1 mouse cellular context compared by ENCODE assay signal in the genomic region with DNA sequence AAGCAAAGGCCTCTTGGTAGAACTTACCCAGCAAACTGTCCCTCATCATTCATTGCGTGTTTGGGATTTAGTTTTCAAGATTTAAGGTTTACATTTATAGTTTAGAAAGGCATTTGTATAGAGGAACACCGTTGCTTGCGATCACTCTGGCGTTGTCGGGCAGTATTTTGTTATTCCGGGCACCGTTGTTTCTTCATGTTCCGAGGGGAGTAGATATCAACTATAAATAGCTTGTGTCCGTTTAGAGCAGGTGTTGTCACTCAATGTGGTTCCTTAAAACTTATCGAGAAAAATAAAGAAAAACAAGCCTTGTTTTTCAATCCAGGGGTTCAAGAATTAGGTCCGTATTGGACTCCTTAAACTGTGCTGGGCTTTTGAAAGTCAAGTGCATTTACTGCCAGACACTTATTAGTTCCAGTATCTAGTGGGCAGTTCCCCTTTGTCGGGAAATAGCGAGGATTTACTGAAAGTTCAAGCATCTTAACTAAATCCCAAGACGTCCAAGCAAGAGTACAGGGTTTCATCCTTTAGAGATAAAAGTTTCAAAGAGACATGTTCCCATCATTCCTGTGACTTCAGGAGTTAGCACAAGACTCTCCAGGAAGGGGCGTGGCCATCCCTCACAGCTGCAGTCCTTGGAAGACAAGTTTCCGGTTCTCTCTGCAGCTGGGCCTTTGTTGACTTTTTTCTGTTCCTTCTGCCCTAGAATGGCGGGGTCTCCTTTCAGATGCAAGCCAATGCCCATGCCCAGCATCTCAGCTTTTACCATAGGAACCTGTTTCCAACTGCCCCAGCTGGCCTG.
A peak's percentile ranks its signal among the peaks of the same experiment; 100 is the strongest.
TF ChIP-seq lines count a peak whose summit lies in the region.

No protein-coding gene starts in this region.

TF ChIP-seq in CH12.LX, 34 proteins besides CTCF, POLR2A, EP300 and RAD21 (continued from another document):
- TF ChIP-seq POLR2AphosphoS2 (IDR thresholded peaks at IDR 0.05; ENCODE audit: low read depth, low read length) (no peak), ETS1 (conservative IDR thresholded peaks at IDR 0.05; ENCODE audit: low read depth, low read length) (peak; percentile 54; the same call in 1 of the 2 replicates), ZC3H11A (IDR thresholded peaks at IDR 0.05; ENCODE audit: low read depth, low read length) (no peak), ZMIZ1 (IDR thresholded peaks at IDR 0.05; ENCODE audit: low read depth, low read length) (no peak), MEF2A (IDR thresholded peaks at IDR 0.05; ENCODE audit: borderline replicate concordance, low read depth, low read length) (peak; percentile 40; the same call in 1 of the 2 replicates), GABPA (IDR thresholded peaks at IDR 0.05; ENCODE audit: insufficient replicate concordance, low read depth, low read length) (no peak), TBP (conservative IDR thresholded peaks at IDR 0.05; ENCODE audit: low read depth, low read length) (peak; percentile 64)
